Mouse (Mus musculus): ENCODE results near the gene Ankrd27. TPM values are rescaled to one million over a fixed set of nuclear protein-coding genes. Genes with fewer than 3 reads are reported as not detected.
A peak's percentile ranks its signal among the peaks of the same experiment; 100 is the strongest.

The Ankrd27 gene
- polyA plus RNA-seq, 1 experiment from 2014 or later = 10.0 TPM

DNA sequence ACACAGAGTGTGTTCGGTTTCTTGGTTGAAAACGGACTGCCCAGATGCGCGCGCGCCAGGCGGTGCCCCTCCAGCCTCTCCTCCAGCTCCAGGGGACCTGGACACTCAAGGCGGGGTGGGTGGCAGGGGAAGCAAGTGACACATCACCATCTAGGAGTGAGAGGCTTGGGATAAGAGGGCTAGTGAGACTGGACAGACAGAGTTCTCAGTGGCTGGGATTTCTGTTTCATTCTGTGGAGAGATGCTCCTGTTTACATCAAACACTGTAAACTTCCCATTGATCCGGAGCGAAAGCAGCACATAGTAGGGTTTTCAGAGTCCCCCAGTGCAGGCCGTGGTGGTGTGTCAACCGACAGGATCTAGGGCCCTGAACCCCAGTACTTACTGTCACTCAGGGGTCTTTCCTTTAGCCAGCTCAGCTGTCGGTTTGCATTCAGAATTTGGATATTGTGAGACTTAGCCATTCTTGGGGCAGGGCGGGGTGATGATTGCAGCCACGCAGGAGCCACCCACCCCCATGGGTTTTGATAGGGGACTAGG is 932 bp downstream of the Ankrd27 start:
- 25% methylated on average over 15 of the region's 15 CpGs for WGBS
- H3K9me3 ChIP-seq (ENCODE audit: control insufficient read depth) = no peaks in the 10 kb centered on the region
- H3K9ac ChIP-seq (ENCODE audit: low read depth, low read length) = peak overlapping the region; percentile 51
- H3K4me3 ChIP-seq (ENCODE audit: low read depth, low read length) = peak overlapping the region; percentile 78
- peaks cover 6% of the 10 kb centered on the region for H3K36me3 ChIP-seq (ENCODE audit: control insufficient read depth, insufficient read depth)
- H3K4me2 ChIP-seq (replicated peaks; ENCODE audit: low read depth) = peak overlapping the region; percentile 98
- no peak for TF ChIP-seq CTCF (IDR thresholded peaks at IDR 0.05; ENCODE audit: low read depth)
- H3K27me3 ChIP-seq (replicated peaks; ENCODE audit: control insufficient read depth, insufficient read depth, low read length) = peaks cover 30% of the 10 kb centered on the region
- ATAC-seq = no peak
- H3K4me1 ChIP-seq (replicated peaks; ENCODE audit: control insufficient read depth, insufficient read depth, low read length) = peaks cover 7% of the 10 kb centered on the region
- no peak overlapping the region for H3K27ac ChIP-seq (ENCODE audit: low read depth, low read length)

DNA sequence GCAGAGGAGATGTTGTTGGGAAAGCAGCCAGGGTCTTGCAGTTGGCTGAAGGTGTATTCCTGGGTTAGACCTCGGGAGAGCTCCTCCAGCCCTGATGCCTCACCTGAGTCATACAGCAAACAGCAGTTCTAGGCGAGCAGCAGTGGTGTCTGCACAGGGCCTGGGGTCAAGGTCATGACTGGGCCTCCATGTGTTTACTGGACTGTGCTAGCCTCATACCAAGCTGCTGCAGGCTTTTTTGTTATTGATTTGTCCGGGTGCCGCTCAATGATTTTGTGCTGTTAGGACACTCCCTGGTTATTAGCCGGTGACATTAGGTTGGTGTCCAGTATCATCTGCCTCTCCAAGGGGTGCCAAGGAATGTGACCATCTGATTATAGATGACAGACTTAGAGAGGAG is 1.7 kb downstream of the Ankrd27 start:
- WGBS = 47% methylated on average over 5 of the region's 5 CpGs
- H3K9me3 ChIP-seq (ENCODE audit: control insufficient read depth) = no peaks in the 10 kb centered on the region
- H3K27ac ChIP-seq (ENCODE audit: low read depth, low read length) = no peak overlapping the region
- H3K27me3 ChIP-seq (replicated peaks; ENCODE audit: control insufficient read depth, insufficient read depth, low read length) = peaks cover 23% of the 10 kb centered on the region
- no peak overlapping the region for H3K9ac ChIP-seq (ENCODE audit: low read depth, low read length)
- H3K36me3 ChIP-seq (ENCODE audit: control insufficient read depth, insufficient read depth) = peaks cover 13% of the 10 kb centered on the region
- H3K4me2 ChIP-seq (replicated peaks; ENCODE audit: low read depth) = no peak overlapping the region
- no peak for TF ChIP-seq CTCF (IDR thresholded peaks at IDR 0.05; ENCODE audit: low read depth)
- no peak overlapping the region for H3K4me3 ChIP-seq (ENCODE audit: low read depth, low read length)
- no peak for ATAC-seq
- peaks cover 7% of the 10 kb centered on the region for H3K4me1 ChIP-seq (replicated peaks; ENCODE audit: control insufficient read depth, insufficient read depth, low read length)

DNA sequence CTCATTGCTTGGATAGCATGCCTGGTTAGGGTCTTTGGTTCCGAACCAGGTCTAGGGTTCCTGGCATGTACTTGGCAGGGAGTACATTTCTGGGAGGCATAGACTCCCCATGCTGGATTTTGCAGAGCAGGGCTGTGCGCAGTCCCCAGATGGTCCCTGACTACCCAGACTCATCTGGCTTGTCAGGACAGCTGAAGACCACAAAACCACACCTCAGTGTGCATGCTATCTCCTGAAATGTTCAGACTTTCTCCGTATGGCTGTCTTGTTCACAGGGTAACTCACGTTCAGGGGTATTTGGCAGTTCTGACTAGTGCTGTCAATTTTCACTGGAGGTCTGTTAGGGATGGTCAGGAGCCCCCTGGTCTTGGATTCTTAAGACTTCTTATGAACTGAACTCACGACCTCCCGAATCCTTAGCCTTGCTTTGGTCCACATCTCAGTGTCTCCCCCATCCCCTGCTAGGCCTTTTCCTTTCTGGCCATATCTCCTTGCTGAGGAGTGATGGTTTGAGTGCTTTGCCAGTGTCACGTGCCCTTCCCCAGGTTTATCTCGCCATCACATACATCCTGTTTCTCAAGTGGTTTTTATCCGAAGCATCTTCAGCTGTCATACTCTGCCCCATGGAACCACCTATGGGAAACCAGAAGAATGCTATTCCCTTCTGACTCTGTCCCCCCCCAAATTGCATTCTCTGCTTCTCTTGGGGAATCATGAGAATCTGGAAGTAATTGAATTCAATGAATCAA is 2.8 kb downstream of the Ankrd27 start:
- peaks cover 7% of the 10 kb centered on the region for H3K4me1 ChIP-seq (replicated peaks; ENCODE audit: control insufficient read depth, insufficient read depth, low read length)
- H3K9me3 ChIP-seq (ENCODE audit: control insufficient read depth) = no peaks in the 10 kb centered on the region
- H3K4me2 ChIP-seq (replicated peaks; ENCODE audit: low read depth) = no peak overlapping the region
- H3K36me3 ChIP-seq (ENCODE audit: control insufficient read depth, insufficient read depth) = peaks cover 24% of the 10 kb centered on the region
- no peak for TF ChIP-seq CTCF (IDR thresholded peaks at IDR 0.05; ENCODE audit: low read depth)
- 84% methylated on average over 9 of the region's 9 CpGs for WGBS
- H3K4me3 ChIP-seq (ENCODE audit: low read depth, low read length) = no peak overlapping the region
- peaks cover 12% of the 10 kb centered on the region for H3K27me3 ChIP-seq (replicated peaks; ENCODE audit: control insufficient read depth, insufficient read depth, low read length)
- ATAC-seq = no peak
- no peak overlapping the region for H3K27ac ChIP-seq (ENCODE audit: low read depth, low read length)
- no peak overlapping the region for H3K9ac ChIP-seq (ENCODE audit: low read depth, low read length)

GRCm38 (mm10) chr7:35589485-35589884 is 3.4 kb downstream of the Ankrd27 start:
- Histone ChIP-seq H3K4me2 (replicated peaks; ENCODE audit: low read depth) (no peak overlapping the region), H3K9ac (ENCODE audit: low read depth, low read length) (no peak overlapping the region), H3K27me3 (replicated peaks; ENCODE audit: control insufficient read depth, insufficient read depth, low read length) (peaks cover 6% of the 10 kb centered on the region), H3K36me3 (ENCODE audit: control insufficient read depth, insufficient read depth) (peaks cover 24% of the 10 kb centered on the region), H3K4me1 (replicated peaks; ENCODE audit: control insufficient read depth, insufficient read depth, low read length) (peaks cover 7% of the 10 kb centered on the region), H3K27ac (ENCODE audit: low read depth, low read length) (no peak overlapping the region), H3K4me3 (ENCODE audit: low read depth, low read length) (no peak overlapping the region), H3K9me3 (ENCODE audit: control insufficient read depth) (no peaks in the 10 kb centered on the region)
- WGBS = 84% methylated on average over 7 of the region's 7 CpGs
- no peak for TF ChIP-seq CTCF (IDR thresholded peaks at IDR 0.05; ENCODE audit: low read depth)
- no peak for ATAC-seq

DNA sequence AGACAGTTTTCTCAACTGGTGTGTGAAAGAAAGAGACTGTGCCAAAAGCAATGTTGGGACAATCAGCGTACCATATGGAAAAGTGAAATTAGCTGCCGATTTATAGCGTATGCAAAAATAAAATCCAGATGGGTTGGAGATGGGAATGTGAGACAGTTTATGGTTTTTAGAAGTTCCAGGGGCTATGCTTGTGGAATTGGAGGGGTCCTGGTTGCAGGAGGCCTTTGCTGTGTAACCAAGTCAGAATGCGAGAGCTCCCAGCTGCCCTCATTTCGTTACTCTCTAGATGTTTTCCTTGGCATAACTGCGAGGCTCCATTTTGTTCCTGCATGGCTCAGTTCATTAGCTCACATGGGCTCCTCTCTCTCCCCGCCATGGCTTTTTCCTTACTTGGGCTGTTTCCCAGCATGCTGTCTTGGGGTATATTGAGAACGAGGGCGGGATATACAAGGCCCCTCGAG is 4.7 kb downstream of the Ankrd27 start:
- Histone ChIP-seq H3K27ac (ENCODE audit: low read depth, low read length) (no peak overlapping the region), H3K9ac (ENCODE audit: low read depth, low read length) (no peak overlapping the region), H3K9me3 (ENCODE audit: control insufficient read depth) (no peaks in the 10 kb centered on the region), H3K27me3 (replicated peaks; ENCODE audit: control insufficient read depth, insufficient read depth, low read length) (no peaks in the 10 kb centered on the region), H3K4me1 (replicated peaks; ENCODE audit: control insufficient read depth, insufficient read depth, low read length) (peaks cover 7% of the 10 kb centered on the region), H3K4me2 (replicated peaks; ENCODE audit: low read depth) (no peak overlapping the region), H3K36me3 (ENCODE audit: control insufficient read depth, insufficient read depth) (peaks cover 33% of the 10 kb centered on the region), H3K4me3 (ENCODE audit: low read depth, low read length) (no peak overlapping the region)
- TF ChIP-seq CTCF (IDR thresholded peaks at IDR 0.05; ENCODE audit: low read depth) = no peak
- no peak for ATAC-seq
- WGBS = 90% methylated on average over 10 of the region's 10 CpGs

DNA sequence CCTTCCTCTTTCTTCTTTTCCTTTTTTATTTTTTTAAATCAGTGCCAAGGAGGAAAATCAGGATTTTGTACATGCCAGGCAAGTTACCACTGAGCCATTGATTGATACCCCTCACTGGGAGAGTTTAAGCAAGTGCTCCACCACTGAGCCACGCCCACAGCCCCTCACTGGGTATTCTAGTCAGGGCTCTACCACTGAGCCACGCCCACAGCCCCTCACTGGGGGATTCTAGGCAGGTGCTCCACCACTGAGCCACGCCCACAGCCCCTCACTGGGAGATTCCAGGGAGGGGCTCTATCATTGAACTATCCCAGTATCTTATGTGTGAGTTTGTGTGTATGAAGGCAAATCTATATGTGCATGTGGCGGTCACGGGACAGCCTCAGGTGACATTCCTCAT is 8.3 kb downstream of the Ankrd27 start:
- H3K36me3 ChIP-seq (ENCODE audit: control insufficient read depth, insufficient read depth) = peaks cover 42% of the 10 kb centered on the region
- WGBS = 91% methylated on average over 5 of the region's 5 CpGs
- no peak overlapping the region for H3K4me3 ChIP-seq (ENCODE audit: low read depth, low read length)
- ATAC-seq = no peak
- no peak overlapping the region for H3K4me2 ChIP-seq (replicated peaks; ENCODE audit: low read depth)
- H3K4me1 ChIP-seq (replicated peaks; ENCODE audit: control insufficient read depth, insufficient read depth, low read length) = no peaks in the 10 kb centered on the region
- no peak for TF ChIP-seq CTCF (IDR thresholded peaks at IDR 0.05; ENCODE audit: low read depth)
- H3K9ac ChIP-seq (ENCODE audit: low read depth, low read length) = no peak overlapping the region
- H3K27me3 ChIP-seq (replicated peaks; ENCODE audit: control insufficient read depth, insufficient read depth, low read length) = no peaks in the 10 kb centered on the region
- no peak overlapping the region for H3K27ac ChIP-seq (ENCODE audit: low read depth, low read length)
- H3K9me3 ChIP-seq (ENCODE audit: control insufficient read depth) = no peaks in the 10 kb centered on the region
